Mouse (Mus musculus) heart, embryonic 15.5 days (tissue): ENCODE measurements around the gene AY761184. TPM values are rescaled to one million over a fixed set of nuclear protein-coding genes. Genes with fewer than 3 reads are reported as not detected.
"Not testable (repeated sequence)": the region's sequence is repeated elsewhere in the genome, so short reads cannot be mapped to it uniquely, and the experiment has no call there.

ENCODE experiments used
- ATAC-seq: fragments of 200-750 bp; cut with Nextera tagmentation; replicated peaks from 2 replicates; pipeline ENCODE4 v1.8.0; 2017; ENCODE audit warnings: low read depth, moderate TSS enrichment; ENCODE audit not compliant: insufficient number of reproducible peaks, insufficient read depth, low FRiP score
- H3K27ac ChIP-seq: fragments of 300-500 bp; sonication (generic); 2 replicates; pipeline ENCODE4 v1.5.1; 2015; ENCODE audit warnings: mild to moderate bottlenecking, inconsistent platforms
- H3K27me3 ChIP-seq: fragments of 300-500 bp; sonication (generic); 2 replicates; pipeline ENCODE4 v1.6.1; 2015; ENCODE audit warnings: inconsistent platforms
- H3K36me3 ChIP-seq: fragments of 300-500 bp; sonication (generic); 2 replicates; pipeline ENCODE4 v1.6.1; 2015; ENCODE audit warnings: mild to moderate bottlenecking, inconsistent platforms
- H3K4me1 ChIP-seq: fragments of 300-500 bp; sonication (generic); replicated peaks from 2 replicates; pipeline ENCODE4 v1.6.1; 2015; ENCODE audit warnings: inconsistent platforms
- H3K4me2 ChIP-seq: fragments of 300-500 bp; sonication (generic); 2 replicates; pipeline ENCODE4 v1.6.1; 2015; ENCODE audit warnings: inconsistent platforms, mild to moderate bottlenecking, moderate library complexity
- H3K4me3 ChIP-seq: fragments of 300-500 bp; sonication (generic); 2 replicates; pipeline ENCODE4 v1.5.1; 2015; ENCODE audit warnings: mild to moderate bottlenecking, inconsistent platforms
- H3K9ac ChIP-seq: fragments of 300-500 bp; sonication (generic); 2 replicates; pipeline ENCODE4 v1.6.1; 2015; ENCODE audit warnings: mild to moderate bottlenecking, inconsistent platforms
- H3K9me3 ChIP-seq: fragments of 300-500 bp; sonication (generic); replicated peaks from 2 replicates; pipeline ENCODE4 v1.6.1; 2016; ENCODE audit warnings: inconsistent platforms
- WGBS: fragments of 180-500 bp; shearing (Covaris S2); methylation state at CpG from one replicate; pipeline ENCODE4 v1.1.7; 2015; ENCODE audit warnings: mixed read lengths; 5-methylcytosine and 5-hydroxymethylcytosine counted together
- polyA plus RNA-seq: library from polyadenylated mRNA; unstranded; fragments of >200 nt; fragmentation: Nextera tagmentation; extraction: Ambion mirVana; gene quantifications from 2 replicates; pipeline ENCODE4 v1.2.1, GENCODE M21; 2015

AY761184 gene
- not detected in 2 replicates for polyA plus RNA-seq

DNA sequence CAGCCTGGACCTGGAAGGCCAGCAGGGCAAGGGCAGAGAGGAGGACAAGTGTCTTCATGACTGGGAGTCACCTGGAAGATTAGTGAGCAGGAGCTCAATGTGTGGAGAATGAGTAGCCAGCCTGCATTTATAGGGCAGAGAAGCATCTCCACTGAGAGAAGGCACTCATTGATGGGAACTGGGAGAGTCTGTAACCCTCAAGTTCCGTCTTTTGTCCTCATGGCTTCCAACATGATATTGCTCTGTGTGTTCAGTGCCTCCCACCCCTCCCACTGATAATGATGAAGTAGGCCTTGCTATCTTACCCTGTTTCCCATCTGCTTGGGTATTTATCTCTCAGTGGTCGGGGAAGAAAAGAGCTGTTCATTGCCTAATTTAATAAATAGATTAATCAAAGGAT lies at the start of gene AY761184:
Gene AY761184, minus strand, starts transcription at position 101 of the 400 bp plus-strand sequence.
- not testable (repeated sequence) for H3K9ac ChIP-seq, H3K9me3 ChIP-seq, H3K4me3 ChIP-seq, H3K27ac ChIP-seq, H3K4me2 ChIP-seq, H3K36me3 ChIP-seq, H3K27me3 ChIP-seq, ATAC-seq, H3K4me1 ChIP-seq
- 61% methylated on average over 2 of the region's 2 CpGs for WGBS

DNA sequence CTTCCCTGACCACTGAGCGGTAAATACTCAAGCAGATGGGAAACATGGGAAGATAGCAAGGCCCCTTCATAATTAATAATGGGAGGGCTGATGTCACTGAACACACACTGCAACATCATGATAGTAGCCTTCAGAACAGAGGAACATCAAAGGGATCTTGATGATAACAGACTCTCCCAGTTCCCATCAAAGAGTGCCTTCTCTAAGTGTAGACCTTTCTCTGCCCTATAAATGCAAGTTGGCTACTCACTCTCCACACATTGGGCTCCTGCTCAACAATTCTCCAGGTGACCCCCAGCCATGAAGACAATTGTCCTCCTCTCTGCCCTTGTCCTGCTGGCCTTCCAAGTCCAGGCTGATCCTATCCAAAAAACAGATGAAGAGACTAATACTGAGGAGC lies 37.9 kb downstream of the AY761184 start, which contains the start of gene Defa34:
Gene Defa34, plus strand, starts transcription at position 301 of the 400 bp plus-strand sequence.
- not testable (repeated sequence) for H3K36me3 ChIP-seq, H3K27ac ChIP-seq, H3K4me2 ChIP-seq, H3K27me3 ChIP-seq, H3K9ac ChIP-seq, H3K4me1 ChIP-seq, H3K4me3 ChIP-seq, ATAC-seq, H3K9me3 ChIP-seq
- WGBS, result 89% methylated on average over 1 of the region's 1 CpGs

DNA sequence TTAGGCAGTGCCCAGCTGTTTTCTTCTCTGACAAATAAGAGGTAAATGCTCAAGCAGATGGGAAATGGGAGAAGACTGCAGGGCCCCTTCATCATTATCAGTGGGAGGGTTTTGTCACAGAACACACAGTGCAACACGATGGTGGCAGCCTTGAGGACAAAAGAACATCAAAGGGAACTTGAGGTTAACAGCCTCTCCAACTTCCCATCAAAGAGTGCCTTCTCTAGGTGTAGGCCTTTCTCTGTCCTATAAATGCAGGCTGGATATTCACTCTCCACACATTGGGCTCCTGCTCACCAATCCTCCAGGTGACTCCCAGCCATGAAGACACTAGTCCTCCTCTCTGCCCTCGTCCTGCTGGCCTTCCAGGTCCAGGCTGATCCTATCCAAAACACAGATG lies 48.0 kb downstream of the AY761184 start, which contains the start of gene Defa17:
Gene Defa17, plus strand, starts transcription at position 301 of the 400 bp plus-strand sequence.
- H3K4me2 ChIP-seq, H3K36me3 ChIP-seq, H3K27me3 ChIP-seq, H3K9me3 ChIP-seq, ATAC-seq, H3K9ac ChIP-seq, H3K27ac ChIP-seq, H3K4me1 ChIP-seq, H3K4me3 ChIP-seq: not testable (repeated sequence)
- WGBS, result 60% methylated on average over 1 of the region's 2 CpGs

Other genes starting within 250 kb of the AY761184 start
- not detected in 2 replicates for gene Gm7849, start 247.1 kb downstream of the AY761184 start, polyA plus RNA-seq
- not detected in 2 replicates for gene Defa20, start 194.4 kb downstream of the AY761184 start, polyA plus RNA-seq
- gene Defa32, start 174.6 kb downstream of the AY761184 start, polyA plus RNA-seq, result not detected in 2 replicates
- not detected in 2 replicates for gene Defa37, start 138.3 kb downstream of the AY761184 start, polyA plus RNA-seq
- not detected in 2 replicates for gene Defa28, start 120.6 kb downstream of the AY761184 start, polyA plus RNA-seq
- not detected in 2 replicates for gene Gm7861, start 109.1 kb downstream of the AY761184 start, polyA plus RNA-seq
- gene Defa26, start 85.5 kb downstream of the AY761184 start, polyA plus RNA-seq, result not detected in 2 replicates
- gene Defa17, start 47.9 kb downstream of the AY761184 start, polyA plus RNA-seq, result not detected in 2 replicates
- gene Defa34, start 37.8 kb downstream of the AY761184 start, polyA plus RNA-seq, result not detected in 2 replicates
- not detected in 2 replicates for gene Defa24, start 30.8 kb upstream of the AY761184 start, polyA plus RNA-seq
- not detected in 2 replicates for gene Defb50, start 119.9 kb upstream of the AY761184 start, polyA plus RNA-seq
- gene Defb2, start 136.3 kb upstream of the AY761184 start, polyA plus RNA-seq, result not detected in 2 replicates
- gene Defb10, start 155.3 kb upstream of the AY761184 start, polyA plus RNA-seq, result not detected in 2 replicates
- gene Defb9, start 181.8 kb upstream of the AY761184 start, polyA plus RNA-seq, result not detected in 2 replicates
- not detected in 2 replicates for gene Defb11, start 202.8 kb upstream of the AY761184 start, polyA plus RNA-seq
- gene Defb15, start 229.1 kb upstream of the AY761184 start, polyA plus RNA-seq, result not detected in 2 replicates
- gene Defb35, start 234.7 kb upstream of the AY761184 start, polyA plus RNA-seq, result not detected in 2 replicates
- not detected in 2 replicates for gene Defb13, start 243.1 kb upstream of the AY761184 start, polyA plus RNA-seq